Mouse (Mus musculus) bone marrow macrophage, adult 2 months (primary cell): ENCODE results near the gene Ccdc86. TPM values are rescaled to one million over a fixed set of nuclear protein-coding genes. Genes with fewer than 3 reads are reported as not detected.

Source experiments
- H3K27ac ChIP-seq: 2 replicates; pipeline ENCODE4 v1.5.1; 2012; ENCODE audit warnings: low read depth, low read length; ENCODE audit not compliant: insufficient read depth
- H3K4me1 ChIP-seq: 2 replicates; pipeline ENCODE4 v1.6.1; 2012; ENCODE audit warnings: low read length; ENCODE audit not compliant: control insufficient read depth, insufficient read depth
- H3K4me3 ChIP-seq: 2 replicates; pipeline ENCODE4 v1.5.1; 2012; ENCODE audit warnings: mild to moderate bottlenecking, low read length, moderate library complexity; ENCODE audit not compliant: insufficient read depth
- CTCF ChIP-seq: IDR thresholded peaks from 2 replicates; pipeline ENCODE4 v1.5.1; 2012; ENCODE audit warnings: low read depth, mild to moderate bottlenecking, low read length, moderate library complexity
- POLR2A ChIP-seq: IDR thresholded peaks from 2 replicates; pipeline ENCODE4 v1.6.1; 2012; ENCODE audit warnings: mild to moderate bottlenecking, low read depth, low read length, borderline replicate concordance
- polyA plus RNA-seq: library from polyadenylated mRNA; stranded (reverse); fragments of >200 nt; gene quantifications from 2 replicates; pipeline ENCODE4 v1.2.4, GENCODE M21; 2012; ENCODE audit not compliant: missing spikeins, insufficient read depth, insufficient read length

The Ccdc86 gene
- 11.1 and 11.6 TPM in 2 replicates for polyA plus RNA-seq

DNA sequence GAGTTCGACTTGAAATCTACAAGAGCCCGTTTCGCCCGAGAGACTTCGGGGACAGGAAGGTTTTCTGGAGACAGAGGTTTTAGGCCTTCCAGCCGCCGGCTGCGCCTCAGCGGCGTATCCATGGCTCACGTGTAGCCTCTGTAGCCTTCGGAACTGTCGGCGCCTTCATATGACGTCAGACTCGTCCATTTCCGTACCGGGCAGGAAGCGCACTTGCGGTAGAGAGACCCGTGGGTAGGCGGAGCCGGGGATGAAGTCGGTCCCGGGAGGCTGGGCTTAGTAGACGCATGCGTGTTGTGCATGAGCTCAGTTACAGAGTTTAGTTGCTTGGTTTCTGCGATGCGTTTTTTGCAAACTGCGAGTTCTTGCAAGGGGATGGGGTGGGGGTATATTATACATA is at the start of gene Ccdc86:
Gene Ccdc86, minus strand, starts transcription at position 155 of the 400 bp plus-strand sequence.
- H3K4me1 ChIP-seq = peaks cover 51% of the 10 kb centered on the region

DNA sequence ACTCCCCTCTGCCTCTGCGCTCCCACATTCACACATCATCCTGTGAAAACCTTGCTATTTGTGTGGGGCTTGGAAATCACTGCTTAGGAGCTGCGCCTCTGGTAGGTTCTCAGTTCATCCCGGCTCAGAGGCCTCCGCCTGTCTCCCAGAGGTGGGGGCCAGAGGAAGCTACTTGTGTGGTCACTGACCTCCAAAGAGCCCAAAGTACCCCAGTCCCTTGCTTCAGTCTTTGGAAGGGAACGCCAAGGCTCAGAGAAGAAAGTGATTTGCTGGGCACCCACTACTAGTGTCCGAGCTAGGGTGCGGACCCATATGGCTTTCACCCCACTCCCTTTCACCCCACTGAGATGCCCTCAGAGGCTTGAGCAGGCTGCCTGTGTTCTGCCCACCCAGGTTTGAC is 44.1 kb upstream of the Ccdc86 start, which contains the start of gene Ms4a15:
Gene Ms4a15, minus strand, starts transcription at position 101 of the 400 bp plus-strand sequence.
- H3K4me3 ChIP-seq = no peak within 1 kb of the TSS
- H3K27ac ChIP-seq = no peak within 1 kb of the TSS
- H3K4me1 ChIP-seq = peaks cover 2% of the 10 kb centered on the region
- TF ChIP-seq CTCF (no peak), POLR2A (no peak)

More for the DNA sequence above, at the start of gene Ccdc86:
- H3K27ac ChIP-seq = peak within 1 kb of the TSS; percentile 72
- peak; percentile 75; the same call in 1 of the 2 replicates for TF ChIP-seq POLR2A
- no peak for TF ChIP-seq CTCF
- peak within 1 kb of the TSS; percentile 91 for H3K4me3 ChIP-seq

DNA sequence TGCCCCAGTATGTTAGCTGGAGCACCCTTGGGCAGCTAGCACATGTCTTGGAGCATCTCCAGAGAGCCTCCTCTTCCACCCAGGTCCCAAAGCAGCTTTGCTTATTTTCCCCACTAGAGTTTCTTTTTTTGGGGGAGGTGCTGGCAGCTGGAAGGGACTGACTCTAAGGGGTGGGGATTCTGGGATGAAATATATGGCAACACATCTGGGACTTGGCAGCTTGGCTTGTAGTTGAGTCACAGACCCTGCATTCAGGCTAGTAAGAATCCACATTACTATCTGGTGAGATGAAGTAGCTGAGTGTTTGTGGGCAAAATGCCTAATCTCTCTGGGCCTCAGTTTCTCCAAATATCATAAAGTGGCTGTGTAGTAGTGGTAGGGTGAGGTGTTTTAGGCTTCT is 42.8 kb upstream of the Ccdc86 start:
- no peak overlapping the region for H3K27ac ChIP-seq
- TF ChIP-seq CTCF (no peak), POLR2A (no peak)
- H3K4me1 ChIP-seq = no peaks in the 10 kb centered on the region
- H3K4me3 ChIP-seq = no peak overlapping the region

DNA sequence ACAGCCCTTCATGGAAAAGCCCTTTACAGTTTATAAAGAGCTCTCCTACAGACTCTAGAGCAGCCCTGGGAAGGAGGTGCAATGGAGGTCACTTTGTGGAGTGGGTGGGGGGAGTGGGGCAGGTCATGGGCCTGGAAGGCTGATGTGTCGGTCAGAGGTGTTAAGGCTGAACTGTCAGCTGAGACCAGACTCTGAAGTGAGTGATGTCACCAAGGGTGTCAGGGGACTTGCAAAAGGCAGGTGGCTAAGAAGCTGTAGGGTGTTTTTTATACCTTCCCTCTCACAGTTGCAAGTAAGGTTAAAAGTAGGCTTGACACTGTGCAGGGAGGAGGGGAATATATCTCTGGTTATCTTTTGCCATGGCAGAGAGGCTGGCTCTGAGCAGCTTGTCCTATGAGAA is 41.7 kb upstream of the Ccdc86 start:
- H3K27ac ChIP-seq = no peak overlapping the region
- no peak for TF ChIP-seq POLR2A
- TF ChIP-seq CTCF = no peak
- no peaks in the 10 kb centered on the region for H3K4me1 ChIP-seq
- H3K4me3 ChIP-seq = no peak overlapping the region

DNA sequence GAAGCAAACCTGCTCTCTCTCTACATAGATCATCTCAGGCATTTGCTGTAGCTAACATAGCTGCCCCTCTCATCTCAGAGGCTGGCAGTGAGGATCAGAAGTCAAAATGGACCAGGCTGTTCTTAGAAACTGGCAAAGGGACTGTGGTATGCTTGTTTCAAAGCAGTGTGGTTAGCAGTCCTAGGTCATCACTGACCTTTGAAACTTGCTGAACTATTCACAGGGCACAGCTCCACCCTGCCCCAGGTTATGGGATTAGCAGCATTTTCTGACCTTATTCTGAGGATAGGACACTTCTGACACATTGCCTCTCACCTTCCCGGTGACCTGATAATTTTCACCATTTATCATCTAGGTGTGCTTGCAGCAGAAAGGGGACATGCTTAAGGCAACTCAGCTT is 39.5 kb upstream of the Ccdc86 start:
- TF ChIP-seq POLR2A (no peak), CTCF (no peak)
- Histone ChIP-seq H3K4me3 (no peak overlapping the region), H3K4me1 (no peaks in the 10 kb centered on the region), H3K27ac (no peak overlapping the region)

DNA sequence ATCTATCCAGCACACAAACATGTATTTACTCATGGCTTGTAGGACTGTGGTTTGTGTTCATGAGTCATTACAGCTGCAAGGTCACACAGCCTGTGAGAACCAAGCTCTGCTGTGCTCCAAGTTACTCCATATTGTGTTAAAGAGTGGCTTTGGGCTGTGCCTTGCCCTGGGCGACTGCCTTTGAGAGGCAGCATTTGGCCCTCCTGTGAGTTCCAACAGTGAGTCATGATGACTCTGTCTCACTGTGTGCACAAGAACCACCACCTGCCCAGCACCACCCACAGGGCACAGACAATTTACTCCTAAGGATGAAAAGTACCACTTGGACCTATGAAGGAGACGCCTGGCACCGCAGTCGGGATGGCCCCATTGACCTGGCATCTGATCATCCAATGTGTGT is 36.8 kb upstream of the Ccdc86 start:
- Histone ChIP-seq H3K27ac (no peak overlapping the region), H3K4me1 (no peaks in the 10 kb centered on the region), H3K4me3 (no peak overlapping the region)
- no peak for TF ChIP-seq CTCF
- TF ChIP-seq POLR2A = no peak

DNA sequence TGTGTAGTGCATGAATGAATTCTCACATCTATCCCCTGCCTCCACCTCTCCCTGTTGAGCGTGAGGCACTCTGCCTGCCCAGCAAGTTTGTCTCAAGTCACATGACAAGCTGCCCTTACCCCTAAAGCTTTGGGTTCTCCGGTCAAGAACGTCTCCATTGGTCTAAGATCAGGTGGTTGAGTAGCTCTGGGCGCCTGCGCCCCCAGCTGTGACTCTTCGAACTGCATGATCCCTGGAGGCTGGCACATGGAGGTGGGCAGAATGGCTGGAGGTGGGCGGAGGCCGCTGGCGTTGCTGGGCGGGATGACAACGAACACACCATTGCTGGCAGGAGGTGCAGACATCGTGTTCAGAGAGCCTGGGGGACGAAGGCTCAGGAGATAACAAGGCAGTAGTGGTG is 35.5 kb upstream of the Ccdc86 start:
- TF ChIP-seq CTCF (no peak), POLR2A (no peak)
- Histone ChIP-seq H3K4me1 (peaks cover 5% of the 10 kb centered on the region), H3K27ac (no peak overlapping the region), H3K4me3 (no peak overlapping the region)

DNA sequence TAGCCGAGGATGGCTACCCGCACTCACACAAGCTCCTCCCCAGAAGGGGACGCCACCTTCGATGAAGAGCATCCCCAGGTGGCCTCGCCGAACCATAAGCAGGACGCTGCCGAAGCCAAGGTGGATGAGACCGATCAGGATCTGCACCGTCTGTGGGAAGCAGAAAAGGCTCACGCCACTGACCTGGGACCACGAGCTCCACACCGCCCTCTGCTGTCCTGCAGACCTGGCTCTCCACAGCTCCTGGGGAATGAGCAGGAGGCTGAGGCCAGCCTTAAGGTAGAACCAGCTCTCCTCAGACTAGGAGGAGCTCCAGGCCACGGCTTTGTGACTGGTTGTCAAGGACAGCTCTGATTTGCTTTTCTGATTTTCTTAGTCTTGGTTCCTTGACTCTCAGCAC is 34.1 kb upstream of the Ccdc86 start:
- Histone ChIP-seq H3K27ac (no peak overlapping the region), H3K4me3 (no peak overlapping the region), H3K4me1 (peaks cover 7% of the 10 kb centered on the region)
- TF ChIP-seq CTCF (peak; percentile 16; the same call in 1 of the 2 replicates), POLR2A (no peak)

DNA sequence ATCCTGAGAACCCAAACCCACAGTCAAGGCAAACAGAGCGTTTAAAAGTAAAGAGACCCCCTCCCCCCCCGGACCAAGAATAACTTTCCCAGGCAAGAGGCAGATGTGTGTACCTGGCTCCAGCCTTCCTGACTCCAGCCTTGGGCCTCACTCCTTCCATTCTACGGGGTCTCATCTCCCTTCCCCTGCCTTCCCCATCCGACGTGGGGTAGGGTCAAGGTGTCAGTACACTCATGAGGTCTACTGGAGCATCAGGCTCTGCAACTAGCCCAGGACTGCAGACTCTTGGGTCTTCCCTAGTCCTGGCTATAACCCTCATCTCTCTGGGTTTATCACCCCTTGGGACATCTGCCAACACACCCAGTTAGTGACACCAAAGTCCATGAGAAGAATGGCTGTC is 31.1 kb upstream of the Ccdc86 start:
- H3K4me1 ChIP-seq = peaks cover 7% of the 10 kb centered on the region
- H3K27ac ChIP-seq = no peak overlapping the region
- TF ChIP-seq POLR2A = no peak
- TF ChIP-seq CTCF = no peak
- H3K4me3 ChIP-seq = peak overlapping the region; percentile 51

DNA sequence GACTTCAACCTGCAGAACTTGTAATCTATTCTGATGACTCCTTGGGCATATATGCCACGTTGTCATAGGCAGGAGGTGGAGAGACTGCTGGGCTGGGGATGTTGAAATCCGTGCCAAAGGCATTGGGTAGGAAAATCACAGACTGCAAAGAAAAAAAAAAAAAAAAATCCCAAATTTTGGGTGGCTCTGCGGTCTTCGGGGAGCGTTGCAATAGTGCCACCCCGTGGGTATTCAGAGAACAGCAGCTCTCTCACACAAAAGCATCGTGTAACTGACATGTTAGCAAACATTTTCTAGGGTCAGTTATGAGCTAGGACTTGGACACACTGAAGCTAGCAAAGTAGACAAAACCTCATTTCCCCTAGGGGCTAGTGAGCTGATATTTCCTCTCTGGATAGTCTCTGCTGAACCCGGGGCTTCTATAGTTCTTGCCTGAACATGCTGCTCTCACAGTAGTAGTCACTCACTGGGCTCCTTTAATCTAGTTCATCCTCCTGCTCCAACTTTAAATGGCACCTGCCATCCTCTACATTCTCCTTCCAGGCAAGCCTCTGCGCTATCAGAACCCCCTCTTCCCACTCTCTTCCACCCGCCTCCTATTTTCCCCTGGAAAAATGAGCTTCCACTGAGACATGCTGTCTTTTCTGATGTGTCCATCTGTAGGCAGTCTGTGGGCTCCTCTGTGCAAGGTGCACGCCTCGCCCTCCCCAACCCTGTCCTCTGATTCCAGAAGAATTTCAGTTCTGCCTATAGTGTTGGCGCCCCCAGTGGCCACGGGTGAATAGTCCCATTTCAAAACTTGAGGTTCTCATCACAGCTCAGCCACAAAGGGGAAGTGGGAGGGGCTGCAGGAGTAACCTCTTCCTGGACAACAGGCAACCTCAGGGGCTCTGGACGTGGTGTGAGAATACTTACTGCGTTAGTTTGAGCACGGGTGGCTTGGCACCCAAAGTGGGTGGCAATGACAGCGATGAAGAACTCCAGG is 30.4 kb upstream of the Ccdc86 start:
- Histone ChIP-seq H3K4me1 (peaks cover 7% of the 10 kb centered on the region), H3K27ac (no peak overlapping the region), H3K4me3 (peak overlapping the region; percentile 51)
- TF ChIP-seq POLR2A = no peak
- TF ChIP-seq CTCF = peak; percentile 89

DNA sequence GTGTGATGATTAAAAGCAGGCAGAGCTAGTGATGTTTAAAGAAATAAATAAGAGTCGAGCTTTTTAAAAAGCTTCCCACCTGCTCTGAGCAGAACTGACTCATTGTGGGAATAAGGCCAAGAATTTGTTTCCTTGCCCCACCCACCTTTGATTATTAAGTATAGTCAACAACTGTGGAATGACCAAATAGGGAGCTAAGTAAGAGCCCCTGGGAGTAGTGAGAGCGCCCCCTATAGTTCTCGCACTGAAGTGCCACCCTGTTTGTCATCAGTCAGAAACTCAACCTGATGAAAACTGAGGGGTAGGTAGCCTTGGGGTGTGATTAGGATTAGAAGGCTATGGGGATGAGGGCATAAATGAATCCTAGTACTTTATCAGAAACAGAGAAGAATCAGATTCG is 27.3 kb upstream of the Ccdc86 start:
- Histone ChIP-seq H3K4me3 (no peak overlapping the region), H3K4me1 (peaks cover 7% of the 10 kb centered on the region), H3K27ac (no peak overlapping the region)
- TF ChIP-seq CTCF (no peak), POLR2A (no peak)
